Mouse (Mus musculus) right cerebral cortex, adult 18-20 months (tissue): ENCODE results near the gene Tspan4.
"Not testable (repeated sequence)": the region's sequence is repeated elsewhere in the genome, so short reads cannot be mapped to it uniquely, and the experiment has no call there.

Experiments
- DNase-seq: peaks from one replicate; pipeline ENCODE4 v3.0.0; 2022; ENCODE audit warnings: mixed read lengths

Tspan4 gene

GRCm38 (mm10) chr7:141439140-141439679 is 35.8 kb upstream of the Tspan4 start:
- DNase-seq: no peak

DNA sequence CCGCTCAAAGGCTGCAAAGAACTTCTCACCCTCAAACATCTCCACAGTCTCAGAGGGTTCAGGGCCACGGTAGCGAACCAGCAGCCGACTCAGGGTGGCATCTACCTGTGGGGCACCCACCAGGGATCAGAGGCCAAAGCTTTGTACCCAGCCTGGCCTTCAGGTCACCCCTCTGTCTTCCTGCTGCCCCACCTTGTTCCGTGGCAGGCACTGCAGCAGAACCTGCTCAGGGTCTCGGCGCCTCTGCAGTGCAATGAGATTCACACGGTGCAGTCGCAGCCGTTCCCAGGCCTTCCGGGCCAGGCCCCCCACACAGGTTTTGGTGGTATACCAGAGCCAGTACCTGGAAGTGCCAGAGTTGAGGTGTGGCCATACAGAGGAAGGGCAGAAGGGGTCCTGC is 35.2 kb upstream of the Tspan4 start:
- DNase-seq: no peak

DNA sequence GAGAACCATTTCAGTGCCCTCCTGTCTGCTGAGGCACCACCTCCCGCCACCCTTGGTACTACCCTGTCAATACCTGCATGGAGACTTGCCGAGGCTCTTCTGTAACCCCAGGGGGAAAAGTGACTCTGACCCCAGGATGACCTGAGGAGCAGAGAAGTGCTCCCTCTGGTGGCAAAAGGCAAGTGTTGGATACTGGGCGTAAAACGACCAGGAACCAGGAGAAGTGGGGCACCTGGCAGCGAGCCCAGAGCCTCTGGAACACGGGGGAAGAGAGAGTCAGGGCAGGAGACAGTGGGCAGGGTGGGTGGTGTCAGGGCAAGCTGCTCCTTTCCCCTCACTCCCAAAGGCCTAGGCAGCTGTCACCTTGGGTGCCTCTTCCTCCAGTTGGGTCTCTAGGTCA is 34.4 kb upstream of the Tspan4 start:
- DNase-seq: peak; percentile 60

- no peak for DNase-seq
These were observed 33.6 kb upstream of the Tspan4 start for GRCm38 (mm10) chr7:141441460-141441859.

GRCm38 (mm10) chr7:141442199-141442598 is 32.8 kb upstream of the Tspan4 start:
- DNase-seq: no peak

DNA sequence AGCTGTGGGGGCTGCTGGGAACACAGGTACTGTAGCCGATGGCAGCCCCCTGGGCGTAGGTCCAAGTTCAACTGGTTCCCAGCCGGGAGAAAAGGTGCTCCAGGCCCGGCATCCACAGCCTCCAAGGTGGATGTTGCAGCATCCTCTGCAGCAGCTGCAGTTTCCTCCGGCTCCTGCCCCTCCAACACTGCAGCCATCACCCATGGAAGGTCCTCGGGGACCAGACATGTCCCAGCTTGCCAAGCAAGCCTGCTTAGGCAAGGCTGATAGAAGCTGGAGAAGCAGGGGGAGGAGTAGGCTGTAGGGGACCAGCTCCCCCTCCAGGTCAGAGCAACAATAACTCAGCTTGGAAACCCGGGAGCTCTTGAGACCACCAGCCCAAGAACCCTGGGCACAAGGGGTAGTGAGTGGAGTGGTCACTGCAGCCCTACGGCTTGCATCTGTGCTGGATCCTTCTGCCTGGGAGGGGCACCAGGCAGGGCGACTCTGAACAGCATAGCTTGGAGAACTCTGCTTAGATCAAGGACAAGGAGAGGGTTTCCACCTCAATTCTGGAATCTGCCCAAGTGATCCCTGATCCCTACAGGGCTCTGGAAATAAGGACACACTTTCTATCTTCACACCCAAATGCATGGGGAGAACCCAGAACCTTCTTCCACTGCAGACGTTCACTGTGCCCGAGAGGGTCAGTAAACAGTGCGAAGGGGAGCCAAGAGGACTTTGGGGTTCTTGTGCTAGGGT is 31.8 kb upstream of the Tspan4 start:
- DNase-seq: no peak

DNA sequence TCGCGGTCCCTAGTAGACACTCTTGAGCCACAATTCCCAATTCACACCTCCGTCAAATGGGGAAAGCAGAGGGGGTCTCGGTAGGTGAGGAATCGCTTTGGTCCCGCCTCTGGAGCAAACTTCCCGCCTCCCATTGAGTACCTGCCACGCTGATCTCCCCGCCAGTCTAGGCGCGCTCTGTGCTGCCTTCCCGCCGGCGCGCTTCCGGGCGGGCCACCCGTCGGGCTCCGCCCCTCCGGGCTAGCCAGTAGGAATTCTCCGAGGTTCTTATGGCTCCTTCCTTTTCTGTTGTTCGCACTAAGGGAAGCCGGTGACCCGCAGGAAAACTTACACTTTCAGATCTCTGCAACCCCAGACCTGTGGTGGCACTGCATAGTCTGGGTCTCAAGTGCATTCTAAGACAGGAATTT is 31.2 kb upstream of the Tspan4 start, which contains the start of gene Pidd1:
Pidd1 (minus strand) TSS at position 198 of the 410 bp plus-strand sequence.
- DNase-seq: no peak

GRCm38 (mm10) chr7:141446374-141446773 is 28.7 kb upstream of the Tspan4 start:
- not testable (repeated sequence) for DNase-seq

DNA sequence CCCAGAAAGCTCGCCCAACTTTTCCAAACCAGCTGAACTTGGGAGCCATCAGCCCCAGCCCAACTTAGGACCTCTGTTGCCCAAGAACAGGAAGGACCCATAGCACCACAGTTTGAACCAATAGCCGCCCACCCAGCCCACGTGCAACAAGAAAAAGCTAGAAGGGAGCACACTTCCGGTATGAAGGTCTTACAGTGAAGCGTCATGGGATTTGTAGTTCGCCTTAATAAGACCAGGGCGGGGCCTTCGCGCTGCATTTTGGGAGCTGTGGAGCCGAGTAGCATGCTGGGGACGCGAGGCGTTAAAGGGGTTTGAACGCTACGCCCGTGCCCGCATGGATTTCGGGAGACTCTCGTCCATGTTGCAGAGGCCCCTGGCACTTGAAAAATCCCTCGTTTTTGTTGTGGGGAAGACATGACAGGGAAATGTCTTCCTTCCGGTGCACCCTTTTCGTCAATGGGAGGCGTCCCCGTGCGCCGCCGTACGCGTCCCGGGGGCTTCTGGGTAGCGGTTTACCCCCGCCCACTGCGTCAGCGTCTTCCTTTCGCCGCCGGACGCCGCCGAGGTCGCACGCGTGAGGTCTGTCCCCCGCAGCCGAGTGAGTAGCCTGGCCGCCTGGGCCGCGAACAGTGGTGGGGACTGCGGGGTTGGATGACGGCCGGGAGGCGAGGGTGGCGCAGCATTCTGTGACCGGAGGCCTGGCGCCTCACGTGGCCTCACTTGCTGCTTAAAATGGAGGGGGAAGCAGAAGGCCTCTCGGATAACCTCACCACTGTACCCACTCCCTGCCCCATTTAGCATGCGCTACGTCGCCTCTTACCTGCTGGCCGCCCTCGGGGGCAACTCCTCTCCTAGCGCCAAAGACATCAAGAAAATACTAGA is 27.7 kb upstream of the Tspan4 start, which contains the start of gene Rplp2:
Rplp2 (plus strand) TSS at position 261 of the 882 bp plus-strand sequence.
- DNase-seq: peak; percentile 96

GRCm38 (mm10) chr7:141451928-141452327 is 23.1 kb upstream of the Tspan4 start:
- no peak for DNase-seq

DNA sequence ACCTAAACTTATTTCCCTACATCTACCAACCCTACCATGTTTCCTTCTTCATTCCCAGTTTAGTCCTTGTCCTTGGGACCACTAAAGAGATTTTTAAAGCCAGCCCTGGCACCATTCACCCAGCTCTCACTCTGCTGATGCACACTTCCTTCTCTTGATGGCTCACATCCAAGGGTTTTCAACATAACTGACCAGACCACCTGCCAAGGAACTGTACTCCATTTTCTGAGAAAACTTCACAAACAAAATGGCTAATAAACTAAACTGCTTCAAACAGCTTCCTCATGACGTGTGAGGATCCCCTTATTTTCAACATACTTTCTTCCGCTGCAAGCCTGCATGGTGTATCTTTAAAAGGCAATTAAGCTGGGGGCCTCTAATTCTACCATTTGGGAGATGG is 21.4 kb upstream of the Tspan4 start:
- DNase-seq: no peak

DNA sequence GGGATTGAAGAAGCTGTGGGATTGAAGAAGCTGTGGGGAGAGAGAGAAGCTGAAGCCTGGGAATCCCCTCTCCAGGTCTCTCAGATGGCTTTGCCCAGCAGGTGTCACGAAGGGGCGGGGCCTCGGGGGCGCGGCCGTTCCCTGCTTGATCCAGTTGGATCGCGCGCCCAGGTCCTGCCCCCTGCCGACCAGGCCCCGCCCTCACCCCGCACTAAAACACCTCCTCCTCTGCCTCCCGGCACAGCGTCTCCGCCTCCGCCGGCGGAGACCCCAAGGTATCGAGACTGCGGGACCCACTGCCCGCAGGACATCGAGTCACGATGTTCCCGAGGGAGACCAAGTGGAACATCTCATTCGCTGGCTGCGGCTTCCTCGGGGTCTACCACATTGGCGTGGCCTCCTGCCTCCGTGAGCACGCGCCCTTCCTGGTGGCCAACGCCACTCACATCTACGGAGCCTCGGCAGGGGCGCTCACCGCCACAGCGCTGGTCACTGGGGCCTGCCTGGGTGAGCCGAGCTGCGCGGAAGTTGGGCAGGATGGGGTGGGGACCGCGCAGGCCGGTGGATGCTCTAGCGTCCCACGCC is 20.0 kb upstream of the Tspan4 start, which contains the start of gene Pnpla2:
Pnpla2 (plus strand) TSS at position 232 of the 585 bp plus-strand sequence.
- peak; percentile 93 for DNase-seq

- DNase-seq: peak; percentile 53
These were observed 19.3 kb upstream of the Tspan4 start for GRCm38 (mm10) chr7:141455610-141456314.

GRCm38 (mm10) chr7:141456739-141457138 is 18.3 kb upstream of the Tspan4 start:
- no peak for DNase-seq

DNA sequence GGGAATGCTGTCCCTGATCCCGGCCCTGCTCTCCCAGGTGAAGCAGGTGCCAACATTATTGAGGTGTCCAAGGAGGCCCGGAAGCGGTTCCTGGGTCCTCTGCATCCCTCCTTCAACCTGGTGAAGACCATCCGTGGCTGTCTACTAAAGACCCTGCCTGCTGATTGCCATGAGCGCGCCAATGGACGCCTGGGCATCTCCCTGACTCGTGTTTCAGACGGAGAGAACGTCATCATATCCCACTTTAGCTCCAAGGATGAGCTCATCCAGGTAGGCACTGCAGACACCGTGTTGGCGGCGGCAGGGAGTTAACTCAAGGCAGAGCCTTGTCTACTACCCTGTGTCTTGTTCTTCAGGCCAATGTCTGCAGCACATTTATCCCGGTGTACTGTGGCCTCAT is 17.8 kb upstream of the Tspan4 start:
- no peak for DNase-seq

- no peak for DNase-seq
These were observed 16.9 kb upstream of the Tspan4 start for GRCm38 (mm10) chr7:141457986-141458660.

GRCm38 (mm10) chr7:141458661-141459060 is 16.4 kb upstream of the Tspan4 start:
- DNase-seq: no peak

DNA sequence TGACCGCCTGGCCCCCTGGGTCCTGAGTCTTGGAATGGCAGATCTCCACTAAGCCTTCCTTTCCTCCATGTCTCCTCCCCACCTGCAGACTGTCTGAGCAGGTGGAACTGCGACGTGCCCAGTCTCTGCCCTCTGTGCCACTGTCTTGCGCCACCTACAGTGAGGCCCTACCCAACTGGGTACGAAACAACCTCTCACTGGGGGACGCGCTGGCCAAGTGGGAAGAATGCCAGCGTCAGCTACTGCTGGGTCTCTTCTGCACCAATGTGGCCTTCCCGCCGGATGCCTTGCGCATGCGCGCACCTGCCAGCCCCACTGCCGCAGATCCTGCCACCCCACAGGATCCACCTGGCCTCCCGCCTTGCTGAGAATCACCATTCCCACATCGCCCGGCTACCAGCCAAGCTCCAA is 15.7 kb upstream of the Tspan4 start:
- no peak for DNase-seq

- no peak for DNase-seq
These were observed 15.0 kb upstream of the Tspan4 start for GRCm38 (mm10) chr7:141460001-141460390.

DNA sequence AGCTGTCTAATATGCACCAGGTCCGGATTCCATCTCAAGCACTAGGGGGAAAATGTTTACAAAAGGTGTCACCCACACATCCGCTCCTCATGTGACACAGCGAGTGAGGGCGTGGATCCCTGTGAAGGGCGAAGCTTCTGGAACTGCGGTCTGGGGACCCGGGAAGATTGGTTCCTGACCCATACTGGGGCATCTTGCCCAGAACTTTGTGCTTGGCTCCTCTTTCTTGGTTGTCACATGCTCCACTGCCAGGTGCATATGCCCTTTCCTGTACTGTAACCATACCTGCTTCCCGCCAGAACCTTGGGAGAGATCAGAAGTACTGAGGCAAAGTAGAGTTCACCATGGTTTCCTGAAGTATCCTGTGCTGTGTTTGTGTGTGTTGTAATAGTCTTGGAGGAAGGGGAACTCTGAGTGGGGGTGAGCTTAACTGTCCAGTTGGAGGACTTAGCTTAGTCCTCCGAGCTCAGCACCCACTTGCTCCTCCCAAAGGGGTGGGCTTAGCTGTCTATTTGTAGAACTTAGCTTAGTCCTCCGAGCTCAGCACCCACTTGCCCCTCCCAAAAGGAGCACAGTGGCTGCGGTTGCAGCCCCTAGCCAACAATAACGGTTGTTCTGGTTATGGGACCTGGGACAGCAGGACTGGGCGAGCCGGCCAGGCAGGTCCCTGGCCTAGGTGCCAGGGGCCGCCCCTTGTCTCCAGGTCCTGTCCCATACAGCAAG is 14.5 kb upstream of the Tspan4 start, which contains the start of gene Cracr2b:
Cracr2b (plus strand) TSS at position 704 of the 723 bp plus-strand sequence.
- DNase-seq: no peak
